In genomic region chr7:45119780-45120709, GRCm38 (mm10) we compare ENCODE assay signal across 11 mouse cellular contexts. TPM values are rescaled to one million over a fixed set of nuclear protein-coding genes. Genes with fewer than 3 reads are reported as not detected.
DNase-seq lines count a peak whose midpoint lies in the region; ATAC-seq and TF ChIP-seq lines count a peak whose summit lies in the region.
"Had no signal": no experiment of that assay in that cellular context is flagged by ENCODE, and none has a peak within 500 bp of the region (broad histone marks: within the 10 kb centered on the region; RNA-seq: fewer than 3 reads in every experiment).

No protein-coding gene starts in this region.

- TF ChIP-seq POLR2A in cortical plate, adult 2 months (IDR thresholded peaks at IDR 0.05; ENCODE audit: extremely low read depth, insufficient read depth, low read length), result no peak

- H3K27ac ChIP-seq in kidney, embryonic 15.5 days, result peak overlapping the region; percentile 60; the same call in 1 of the 2 replicates
- H3K27ac ChIP-seq in cortical plate, adult 2 months (ENCODE audit: insufficient read depth, low read length), result 0 out of 2 replicates have a peak overlapping the region, but pooled peaks have one; percentile 32

- WGBS in kidney, embryonic 15.5 days, result 77% methylated on average over 5 of the region's 5 CpGs

- no peaks in the 10 kb centered on the region for H3K27me3 ChIP-seq in kidney, embryonic 15.5 days
- H3K27me3 ChIP-seq: liver, embryonic 15.5 days had no signal

- no peak overlapping the region for H3K4me3 ChIP-seq in kidney, embryonic 15.5 days (replicated peaks)
- H3K4me3 ChIP-seq in cortical plate, adult 2 months (ENCODE audit: insufficient read depth, low read length), result no peak overlapping the region
- H3K4me3 ChIP-seq: liver, embryonic 15.5 days had no signal

- no peak for DNase-seq in kidney, postnatal 36 days
- DNase-seq in thymus, postnatal 14 days, result peak; percentile 49
- DNase-seq in thymus, postnatal 36 days, result no peak
- DNase-seq in frontal cortex, postnatal 10 days (ENCODE audit: low spot score in 2 of 2), result no peak
- DNase-seq in ovary, postnatal 36 days (ENCODE audit: low spot score), result no peak
- DNase-seq: cerebellum, adult 11-12 months had no signal

- no peak for ATAC-seq in kidney, embryonic 15.5 days (replicated peaks; ENCODE audit: low FRiP score)
- ATAC-seq: forebrain, embryonic 14.5 days had no signal

- H3K4me1 ChIP-seq in kidney, embryonic 15.5 days, result peaks cover 40% of the 10 kb centered on the region
- H3K4me1 ChIP-seq in cortical plate, adult 2 months (ENCODE audit: control insufficient read depth, insufficient read depth, low read length), result 0 out of 2 replicates have a peak, but pooled peaks cover 2% of the 10 kb centered on the region

- 0 out of 2 replicates have a peak overlapping the region, but pooled peaks have one; percentile 18 for H3K9ac ChIP-seq in kidney, embryonic 15.5 days
- H3K9ac ChIP-seq: liver, embryonic 15.5 days had no signal

- H3K9me3 ChIP-seq in kidney, embryonic 15.5 days (replicated peaks), result no peaks in the 10 kb centered on the region
- H3K9me3 ChIP-seq: liver, embryonic 15.5 days had no signal

- H3K36me3 ChIP-seq in kidney, embryonic 15.5 days, result peaks cover 50% of the 10 kb centered on the region

- TF ChIP-seq CTCF in cortical plate, adult 2 months (IDR thresholded peaks at IDR 0.05; ENCODE audit: extremely low read depth, insufficient read depth, low read length), result no peak

- H3K4me2 ChIP-seq in kidney, embryonic 15.5 days, result no peak overlapping the region
- H3K4me2 ChIP-seq: heart, embryonic 11.5 days; liver, embryonic 15.5 days had no signal

RNA-seq across cellular contexts. Expression of gene Rps11, which starts 4.2 kb away (rescaled TPM):
- polyA plus RNA-seq in kidney, embryonic 15.5 days (2015; fragmentation: Nextera tagmentation; extraction: Ambion mirVana), result 1,536 and 1,655 TPM in 2 replicates
- polyA plus RNA-seq in cortical plate, adult 2 months (2012; rRNA removed), result 361 and 402 TPM in 2 replicates

RNA-seq across cellular contexts. Expression of gene Rpl13a, which starts 8.5 kb away (rescaled TPM):
- 1,248 and 1,360 TPM in 2 replicates for polyA plus RNA-seq in kidney, embryonic 15.5 days (2015; fragmentation: Nextera tagmentation; extraction: Ambion mirVana)
- polyA plus RNA-seq in cortical plate, adult 2 months (2012; rRNA removed), result 1,470 and 1,570 TPM in 2 replicates

RNA-seq across cellular contexts. Expression of gene Gm45713, which starts 16.0 kb away (rescaled TPM):
- polyA plus RNA-seq in kidney, embryonic 15.5 days (2015; fragmentation: Nextera tagmentation; extraction: Ambion mirVana), result 0.44 TPM in 1 of 2 replicates, not detected in the other
- 0.08 and 0.32 TPM in 2 replicates for polyA plus RNA-seq in cortical plate, adult 2 months (2012; rRNA removed)
- polyA plus RNA-seq: liver, embryonic 15.5 days had no signal

RNA-seq across cellular contexts. Expression of gene Flt3l, which starts 16.2 kb away (rescaled TPM):
- 1.9 and 7.5 TPM in 2 replicates for polyA plus RNA-seq in kidney, embryonic 15.5 days (2015; fragmentation: Nextera tagmentation; extraction: Ambion mirVana)
- 18.4 and 20.8 TPM in 2 replicates for polyA plus RNA-seq in cortical plate, adult 2 months (2012; rRNA removed)

RNA-seq across cellular contexts. Expression of gene Fcgrt, which starts 16.4 kb away (rescaled TPM):
- polyA plus RNA-seq in kidney, embryonic 15.5 days (2015; fragmentation: Nextera tagmentation; extraction: Ambion mirVana), result 78.0 and 93.5 TPM in 2 replicates
- 30.7 and 37.0 TPM in 2 replicates for polyA plus RNA-seq in cortical plate, adult 2 months (2012; rRNA removed)
